Mouse (Mus musculus): ENCODE data around the gene Fam204a. TPM values are rescaled to one million over a fixed set of nuclear protein-coding genes. Genes with fewer than 3 reads are reported as not detected.

The Fam204a gene
- 26.5 and 30.0 TPM in 2 replicates for total RNA-seq (2012; rRNA removed)
- 78.1 and 83.9 TPM in 2 replicates for total RNA-seq (2014; rRNA removed)
- 68.9 and 69.0 TPM in 2 replicates for polyA plus RNA-seq (2012; ENCODE audit: insufficient read length, low read depth)

- Histone ChIP-seq H3K27me3 (replicated peaks) (no peaks in the 10 kb centered on the region), H3K27ac (ENCODE audit: insufficient read depth, low read depth) (peak within 1 kb of the TSS; percentile 63), H3K9me3 (replicated peaks; ENCODE audit: low read length) (no peaks in the 10 kb centered on the region), H3K4me3 (replicated peaks in 1 of 3; ENCODE audit: low read depth in 2 of 3, low read length in 2 of 3, poor library complexity in 1 of 3) (peak within 1 kb of the TSS; percentile 79 to 98 (median 97)), H3K36me3 (replicated peaks in 1 of 2; ENCODE audit: control insufficient read depth in 1 of 2, insufficient read depth in 1 of 2, low read length in 1 of 2) (peaks cover 0 to 16% of the 10 kb centered on the region in 2 experiments), H3K4me2 (ENCODE audit: insufficient read depth, low read depth, poor library complexity, severe bottlenecking) (no peak within 1 kb of the TSS; the same call in 1 of the 2 replicates), H3K4me1 (ENCODE audit: control insufficient read depth in 1 of 2, insufficient read depth in 2 of 2) (peaks cover 0 to 18% of the 10 kb centered on the region in 2 experiments; a peak in 2 of 4 replicates), H3K79me2 (replicated peaks; ENCODE audit: control insufficient read depth, extremely low read depth, insufficient read depth, poor library complexity, severe bottlenecking) (peaks cover 13% of the 10 kb centered on the region), H3K9ac (ENCODE audit: insufficient read depth, low read depth) (peak within 1 kb of the TSS; percentile 42)
- in situ Hi-C loops (cut with MboI; ENCODE audit: low pct_ligation_motif_present, low pct_unique_long_range_greater_than_20kb, low sequenced_read_pairs): no loop called here
- dilution Hi-C loops (cut with MboI; ENCODE audit: extremely low pct_ligation_motif_present, extremely low pct_unique_long_range_greater_than_20kb, low sequenced_read_pairs): no loop called here
- peak; percentile 93 for DNase-seq (ENCODE audit: extremely low read depth)
- TF ChIP-seq KAT2A (IDR thresholded peaks at IDR 0.05; ENCODE audit: insufficient replicate concordance, low read length) (peak; percentile 80; the same call in 1 of the 2 replicates), CHD1 (IDR thresholded peaks at IDR 0.05; ENCODE audit: low read depth, low read length) (peak; percentile 75), E2F4 (IDR thresholded peaks at IDR 0.05; ENCODE audit: insufficient replicate concordance, low read depth, low read length) (0 out of 2 replicates have a peak, but pooled peaks have one; percentile 24), TCF12 (IDR thresholded peaks at IDR 0.05; ENCODE audit: low read depth, low read length) (peak; percentile 97), USF1 (IDR thresholded peaks at IDR 0.05; ENCODE audit: low read depth, low read length) (no peak), CHD2 (IDR thresholded peaks at IDR 0.05; ENCODE audit: low read length) (peak; percentile 94), MYC (IDR thresholded peaks at IDR 0.05; ENCODE audit: low read depth, low read length) (no peak), BHLHE40 (IDR thresholded peaks at IDR 0.05; ENCODE audit: low read depth, low read length) (no peak), NELFE (IDR thresholded peaks at IDR 0.05; ENCODE audit: low read depth, low read length) (peak; percentile 87), ETS1 (conservative IDR thresholded peaks at IDR 0.05; ENCODE audit: low read depth, low read length) (no peak), USF2 (conservative IDR thresholded peaks at IDR 0.05; ENCODE audit: low read depth, low read length) (no peak), TBP (conservative IDR thresholded peaks at IDR 0.05; ENCODE audit: low read depth, low read length) (peak; percentile 71), MAZ (IDR thresholded peaks at IDR 0.05; ENCODE audit: low read depth, low read length) (no peak), MAFK (IDR thresholded peaks at IDR 0.05; ENCODE audit: insufficient replicate concordance, low read length) (no peak), ELF1 (IDR thresholded peaks at IDR 0.05; ENCODE audit: low read depth, low read length) (peak; percentile 71), ZNF384 (IDR thresholded peaks at IDR 0.05; ENCODE audit: low read depth, low read length) (no peak), ZMIZ1 (IDR thresholded peaks at IDR 0.05; ENCODE audit: low read depth, low read length) (no peak; the same call in 1 of the 2 replicates), GABPA (IDR thresholded peaks at IDR 0.05; ENCODE audit: insufficient replicate concordance, low read depth, low read length) (no peak), ZKSCAN1 (IDR thresholded peaks at IDR 0.05; ENCODE audit: borderline replicate concordance, low read depth, low read length) (no peak), PAX5 (IDR thresholded peaks at IDR 0.05; ENCODE audit: low read length) (no peak), MAX (IDR thresholded peaks at IDR 0.05; ENCODE audit: low read length) (peak; percentile 33; the same call in 1 of the 2 replicates), ZC3H11A (IDR thresholded peaks at IDR 0.05; ENCODE audit: low read depth, low read length) (no peak), JUN (IDR thresholded peaks at IDR 0.05; ENCODE audit: insufficient read depth, low read depth, low read length) (no peak), POLR2AphosphoS2 (IDR thresholded peaks at IDR 0.05; ENCODE audit: low read depth, low read length) (peak; percentile 79; the same call in 1 of the 2 replicates), NRF1 (IDR thresholded peaks at IDR 0.05; ENCODE audit: low read depth, low read length) (peak; percentile 70), RCOR1 (conservative IDR thresholded peaks at IDR 0.05; ENCODE audit: low read depth, low read length) (0 out of 2 replicates have a peak, but pooled peaks have one; percentile 13), JUND (conservative IDR thresholded peaks at IDR 0.05; ENCODE audit: low read depth, low read length) (no peak), MXI1 (IDR thresholded peaks at IDR 0.05; ENCODE audit: low read depth, low read length) (peak; percentile 89), SIN3A (IDR thresholded peaks at IDR 0.05; ENCODE audit: low read length) (peak; percentile 78; the same call in 1 of the 2 replicates), SMC3 (IDR thresholded peaks at IDR 0.05; ENCODE audit: low read depth, low read length) (no peak), POLR2A (IDR thresholded peaks at IDR 0.05; ENCODE audit: low read depth, low read length) (peak; percentile 93), EP300 (IDR thresholded peaks at IDR 0.05; ENCODE audit: low read length) (no peak), MEF2A (IDR thresholded peaks at IDR 0.05; ENCODE audit: borderline replicate concordance, low read depth, low read length) (peak; percentile 58), UBTF (IDR thresholded peaks at IDR 0.05; ENCODE audit: low read depth, low read length) (0 out of 2 replicates have a peak, but pooled peaks have one; percentile 81), CTCF (conservative IDR thresholded peaks at IDR 0.05 in 1 of 2, IDR thresholded peaks at IDR 0.05 in 1 of 2; ENCODE audit: low read depth in 2 of 2, low read length in 2 of 2) (no peak), HCFC1 (IDR thresholded peaks at IDR 0.05; ENCODE audit: low read depth, low read length) (peak; percentile 85), IRF4 (IDR thresholded peaks at IDR 0.05; ENCODE audit: low read depth, low read length) (no peak)
Observed at GRCm38 (mm10) chr19:60225899-60226844, at the start of gene Fam204a. Fam204a (minus strand) TSS chr19:60226701.

Data from CH12.LX (cell line).